ENCODE assay signal across 8 mouse cellular contexts in the genomic region with DNA sequence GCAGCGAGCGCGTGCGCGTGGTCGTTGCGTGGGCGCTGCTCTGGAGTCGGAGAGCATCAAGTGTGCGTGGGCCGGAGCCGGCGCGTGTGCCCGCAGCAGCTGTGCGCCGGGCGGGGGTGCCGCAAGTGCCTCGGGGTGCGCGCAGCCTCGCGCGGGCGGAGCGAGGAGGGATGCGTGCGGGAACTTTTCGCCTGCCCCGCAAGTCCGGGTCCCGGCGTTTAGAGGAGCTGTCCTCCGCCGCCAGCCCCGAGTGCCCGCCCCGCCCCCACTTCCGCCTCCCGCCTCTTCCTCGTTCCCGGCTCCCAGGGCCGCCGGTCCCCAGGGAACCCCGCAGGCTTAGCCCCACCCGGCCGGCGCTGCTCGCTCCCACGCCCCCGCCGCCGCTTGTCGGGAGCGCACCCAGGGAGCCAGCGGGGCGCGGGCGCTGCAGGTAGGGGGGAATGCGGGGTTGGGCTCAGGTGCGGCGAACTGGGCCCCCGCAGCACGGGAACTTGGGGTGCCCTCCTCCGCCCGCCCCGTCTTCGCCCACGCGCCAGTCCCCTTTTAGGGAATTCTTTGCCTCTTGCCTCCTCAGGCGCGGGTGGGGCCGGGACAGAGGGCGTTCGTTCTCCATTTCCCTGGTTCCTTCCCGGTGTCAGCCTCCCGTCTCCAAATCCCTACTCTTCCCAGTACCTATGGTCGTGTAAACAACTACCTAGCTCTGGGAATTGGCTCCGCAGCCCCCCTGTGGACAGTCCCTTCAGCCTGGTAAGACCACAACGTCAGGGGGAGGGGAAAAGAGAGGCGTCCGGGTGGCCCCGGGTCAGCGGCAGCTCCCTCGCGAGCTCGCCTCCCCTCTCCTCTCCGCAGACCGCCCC. TPM values are rescaled to one million over a fixed set of nuclear protein-coding genes. Genes with fewer than 3 reads are reported as not detected.
DNase-seq lines count a peak whose midpoint lies in the region; ATAC-seq and TF ChIP-seq lines count a peak whose summit lies in the region.

No protein-coding gene starts in this region.

- WGBS in embryonic facial prominence, embryonic 14.5 days, result under 1% methylated on average over 26 of the region's 90 CpGs
- WGBS in heart, embryonic 12.5 days, result under 1% methylated on average over 88 of the region's 90 CpGs
- WGBS in kidney, embryonic 16.5 days, result under 1% methylated on average over 77 of the region's 90 CpGs
- whole genome bisulfite sequencing in limb, embryonic 15.5 days, result under 1% methylated on average over 86 of the region's 90 CpGs
- under 1% methylated on average over 80 of the region's 90 CpGs for WGBS in midbrain, embryonic 15.5 days

- H3K4me2 ChIP-seq in embryonic facial prominence, embryonic 14.5 days (ENCODE audit: low read depth, low read length), result peak overlapping the region; percentile 100
- peak overlapping the region; percentile 97 for H3K4me2 ChIP-seq in heart, embryonic 12.5 days
- H3K4me2 ChIP-seq in kidney, embryonic 16.5 days (replicated peaks; ENCODE audit: low read depth, low read length), result peak overlapping the region; percentile 82
- H3K4me2 ChIP-seq in limb, embryonic 15.5 days, result peak overlapping the region; percentile 100
- peak overlapping the region; percentile 99 for H3K4me2 ChIP-seq in midbrain, embryonic 15.5 days

- no peaks in the 10 kb centered on the region for H3K9me3 ChIP-seq in embryonic facial prominence, embryonic 14.5 days (ENCODE audit: control insufficient read depth, low read length)
- no peaks in the 10 kb centered on the region for H3K9me3 ChIP-seq in heart, embryonic 12.5 days (replicated peaks)
- H3K9me3 ChIP-seq in kidney, embryonic 16.5 days (ENCODE audit: low read length), result no peaks in the 10 kb centered on the region
- no peaks in the 10 kb centered on the region for H3K9me3 ChIP-seq in limb, embryonic 15.5 days
- no peaks in the 10 kb centered on the region for H3K9me3 ChIP-seq in midbrain, embryonic 15.5 days

- H3K4me1 ChIP-seq in embryonic facial prominence, embryonic 14.5 days (ENCODE audit: control insufficient read depth, insufficient read depth, low read length), result peaks cover 8% of the 10 kb centered on the region; the same call in 1 of the 2 replicates
- H3K4me1 ChIP-seq in heart, embryonic 12.5 days (replicated peaks), result peaks cover 18% of the 10 kb centered on the region
- peaks cover 18% of the 10 kb centered on the region for H3K4me1 ChIP-seq in kidney, embryonic 16.5 days (ENCODE audit: insufficient read depth, low read length)
- H3K4me1 ChIP-seq in limb, embryonic 15.5 days, result peaks cover 17% of the 10 kb centered on the region
- H3K4me1 ChIP-seq in midbrain, embryonic 15.5 days, result peaks cover 16% of the 10 kb centered on the region

- H3K27ac ChIP-seq in embryonic facial prominence, embryonic 14.5 days (replicated peaks; ENCODE audit: low read depth, low read length), result no peak overlapping the region
- H3K27ac ChIP-seq in heart, embryonic 12.5 days (ENCODE audit: poor library complexity, severe bottlenecking), result peak overlapping the region; percentile 43
- no peak overlapping the region for H3K27ac ChIP-seq in kidney, embryonic 16.5 days (ENCODE audit: low read length)
- H3K27ac ChIP-seq in limb, embryonic 15.5 days, result no peak overlapping the region
- no peak overlapping the region for H3K27ac ChIP-seq in midbrain, embryonic 15.5 days

- H3K79me3 ChIP-seq in C2C12 (ENCODE audit: low read depth), result no peaks in the 10 kb centered on the region

- H3K4me3 ChIP-seq in C2C12 (ENCODE audit: insufficient read depth, poor library complexity, severe bottlenecking), result peak overlapping the region; percentile 43
- peak overlapping the region; percentile 68 for H3K4me3 ChIP-seq in embryonic facial prominence, embryonic 14.5 days (ENCODE audit: low read depth, low read length)
- H3K4me3 ChIP-seq in heart, embryonic 12.5 days, result peak overlapping the region; percentile 79
- H3K4me3 ChIP-seq in kidney, embryonic 16.5 days (ENCODE audit: low read length), result peak overlapping the region; percentile 58
- peak overlapping the region; percentile 67 for H3K4me3 ChIP-seq in limb, embryonic 15.5 days
- peak overlapping the region; percentile 61 for H3K4me3 ChIP-seq in midbrain, embryonic 15.5 days

- peak overlapping the region; percentile 73 for H3K9ac ChIP-seq in embryonic facial prominence, embryonic 14.5 days (ENCODE audit: low read depth, low read length)
- peak overlapping the region; percentile 82 for H3K9ac ChIP-seq in heart, embryonic 12.5 days
- peak overlapping the region; percentile 67 for H3K9ac ChIP-seq in kidney, embryonic 16.5 days (replicated peaks; ENCODE audit: low read length)
- H3K9ac ChIP-seq in limb, embryonic 15.5 days, result peak overlapping the region; percentile 62
- peak overlapping the region; percentile 63 for H3K9ac ChIP-seq in midbrain, embryonic 15.5 days

- no peaks in the 10 kb centered on the region for H3K79me2 ChIP-seq in C2C12 (ENCODE audit: control insufficient read depth, insufficient read depth)

- H3K36me3 ChIP-seq in C2C12 (ENCODE audit: control insufficient read depth, insufficient read depth), result peaks cover 3% of the 10 kb centered on the region
- no peaks in the 10 kb centered on the region for H3K36me3 ChIP-seq in embryonic facial prominence, embryonic 14.5 days (ENCODE audit: control insufficient read depth, insufficient read depth, low read length)
- H3K36me3 ChIP-seq in heart, embryonic 12.5 days, result peaks cover 12% of the 10 kb centered on the region
- peaks cover 6% of the 10 kb centered on the region; the same call in 1 of the 2 replicates for H3K36me3 ChIP-seq in kidney, embryonic 16.5 days (ENCODE audit: insufficient read depth, low read length)
- 0 out of 2 replicates have a peak, but pooled peaks cover 8% of the 10 kb centered on the region for H3K36me3 ChIP-seq in limb, embryonic 15.5 days
- no peaks in the 10 kb centered on the region; the same call in 1 of the 2 replicates for H3K36me3 ChIP-seq in midbrain, embryonic 15.5 days (replicated peaks)

- peak overlapping the region; percentile 60 for H3ac ChIP-seq in C2C12 (ENCODE audit: control insufficient read depth, insufficient read length, low read depth)

- TF ChIP-seq CTCF in C2C12 (IDR thresholded peaks at IDR 0.05; ENCODE audit: control insufficient read depth, insufficient read depth, insufficient read length), result no peak

- DNase-seq in adrenal gland, adult 2 months, result peak; percentile 73
- peak; percentile 40 for DNase-seq in embryonic facial prominence, embryonic 14.5 days (ENCODE audit: low spot score)
- DNase-seq in testis, postnatal 10 days (ENCODE audit: low spot score), result peak; percentile 77

- peak; percentile 58 for ATAC-seq in embryonic facial prominence, embryonic 14.5 days (ENCODE audit: low read depth)
- ATAC-seq in heart, embryonic 12.5 days (ENCODE audit: insufficient number of reproducible peaks, low FRiP score), result peak; percentile 69
- ATAC-seq in kidney, embryonic 16.5 days (ENCODE audit: low FRiP score, low TSS enrichment), result peak; percentile 52
- ATAC-seq in limb, embryonic 15.5 days (ENCODE audit: insufficient number of reproducible peaks, low FRiP score, low TSS enrichment, low read depth), result no peak
- peak; percentile 85 for ATAC-seq in midbrain, embryonic 15.5 days (replicated peaks)

- H3K27me3 ChIP-seq in C2C12 (ENCODE audit: control insufficient read depth, insufficient read depth, insufficient read length), result no peaks in the 10 kb centered on the region
- H3K27me3 ChIP-seq in embryonic facial prominence, embryonic 14.5 days (replicated peaks; ENCODE audit: control insufficient read depth, insufficient read depth, low read length), result peaks cover 25% of the 10 kb centered on the region
- H3K27me3 ChIP-seq in heart, embryonic 12.5 days (replicated peaks), result peaks cover 29% of the 10 kb centered on the region
- peaks cover 4% of the 10 kb centered on the region for H3K27me3 ChIP-seq in kidney, embryonic 16.5 days (ENCODE audit: insufficient read depth, low read length)
- peaks cover 36% of the 10 kb centered on the region for H3K27me3 ChIP-seq in limb, embryonic 15.5 days
- peaks cover 10% of the 10 kb centered on the region for H3K27me3 ChIP-seq in midbrain, embryonic 15.5 days (replicated peaks)

RNA-seq across cellular contexts. Expression of a gene that starts 0.6 kb away (rescaled TPM):
- polyA plus RNA-seq in C2C12 (2012; fragmentation: generic; extraction: Trizol), result 21.2 TPM
- 1 to 10 TPM; 5.5 to 7.0 TPM for total RNA-seq in adrenal gland, adult 2 months (2021)
- polyA plus RNA-seq in adrenal gland, adult 2 months (2012; rRNA removed), result 20.8 and 30.7 TPM in 2 replicates
- 4.1 and 10.5 TPM in 2 replicates for polyA plus RNA-seq in embryonic facial prominence, embryonic 14.5 days (2014; fragmentation: Nextera tagmentation; extraction: Ambion mirVana)
- 7.3 and 11.3 TPM in 2 replicates for polyA plus RNA-seq in heart, embryonic 12.5 days (2016; fragmentation: Nextera tagmentation; extraction: Ambion mirVana)
- polyA plus RNA-seq in kidney, embryonic 16.5 days (2015; fragmentation: Nextera tagmentation; extraction: Ambion mirVana), result 12.6 and 18.2 TPM in 2 replicates
- polyA plus RNA-seq in limb, embryonic 15.5 days (2015; fragmentation: Nextera tagmentation; extraction: Ambion mirVana), result 6.3 and 6.9 TPM in 2 replicates
- polyA plus RNA-seq in midbrain, embryonic 15.5 days (2015; fragmentation: Nextera tagmentation; extraction: Ambion mirVana), result 19.2 and 19.5 TPM in 2 replicates

RNA-seq across cellular contexts. Expression of a gene that starts 10.8 kb away (rescaled TPM):
- polyA plus RNA-seq in C2C12 (2012; fragmentation: generic; extraction: Trizol), result 74.3 TPM
- total RNA-seq in adrenal gland, adult 2 months (2021), result 10 to 100 TPM; 72.7 to 98.8 TPM
- polyA plus RNA-seq in adrenal gland, adult 2 months (2012; rRNA removed), result 216 and 218 TPM in 2 replicates
- 72.9 and 76.9 TPM in 2 replicates for polyA plus RNA-seq in embryonic facial prominence, embryonic 14.5 days (2014; fragmentation: Nextera tagmentation; extraction: Ambion mirVana)
- polyA plus RNA-seq in heart, embryonic 12.5 days (2016; fragmentation: Nextera tagmentation; extraction: Ambion mirVana), result 53.4 and 54.3 TPM in 2 replicates
- polyA plus RNA-seq in kidney, embryonic 16.5 days (2015; fragmentation: Nextera tagmentation; extraction: Ambion mirVana), result 70.7 and 75.8 TPM in 2 replicates
- polyA plus RNA-seq in limb, embryonic 15.5 days (2015; fragmentation: Nextera tagmentation; extraction: Ambion mirVana), result 65.0 and 67.5 TPM in 2 replicates
- 97.7 and 101 TPM in 2 replicates for polyA plus RNA-seq in midbrain, embryonic 15.5 days (2015; fragmentation: Nextera tagmentation; extraction: Ambion mirVana)

RNA-seq across cellular contexts. Expression of a gene that starts 13.0 kb away (rescaled TPM):
- polyA plus RNA-seq in C2C12 (2012; fragmentation: generic; extraction: Trizol), result not detected
- total RNA-seq in adrenal gland, adult 2 months (2021), result not detected
- not detected in 2 replicates for polyA plus RNA-seq in adrenal gland, adult 2 months (2012; rRNA removed)
- not detected in 2 replicates for polyA plus RNA-seq in embryonic facial prominence, embryonic 14.5 days (2014; fragmentation: Nextera tagmentation; extraction: Ambion mirVana)
- polyA plus RNA-seq in heart, embryonic 12.5 days (2016; fragmentation: Nextera tagmentation; extraction: Ambion mirVana), result 0.19 TPM in 1 of 2 replicates, not detected in the other
- polyA plus RNA-seq in kidney, embryonic 16.5 days (2015; fragmentation: Nextera tagmentation; extraction: Ambion mirVana), result not detected in 2 replicates
- not detected in 2 replicates for polyA plus RNA-seq in limb, embryonic 15.5 days (2015; fragmentation: Nextera tagmentation; extraction: Ambion mirVana)
- not detected in 2 replicates for polyA plus RNA-seq in midbrain, embryonic 15.5 days (2015; fragmentation: Nextera tagmentation; extraction: Ambion mirVana)

RNA-seq across cellular contexts. Expression of a gene that starts 25.7 kb away (rescaled TPM):
- polyA plus RNA-seq in C2C12 (2012; fragmentation: generic; extraction: Trizol), result 29.7 TPM
- 1 to 10 TPM; 3.9 to 9.6 TPM for total RNA-seq in adrenal gland, adult 2 months (2021)
- polyA plus RNA-seq in adrenal gland, adult 2 months (2012; rRNA removed), result 9.6 and 18.9 TPM in 2 replicates
- polyA plus RNA-seq in embryonic facial prominence, embryonic 14.5 days (2014; fragmentation: Nextera tagmentation; extraction: Ambion mirVana), result 12.5 and 14.7 TPM in 2 replicates
- polyA plus RNA-seq in heart, embryonic 12.5 days (2016; fragmentation: Nextera tagmentation; extraction: Ambion mirVana), result 11.8 and 16.9 TPM in 2 replicates
- 8.1 and 14.0 TPM in 2 replicates for polyA plus RNA-seq in kidney, embryonic 16.5 days (2015; fragmentation: Nextera tagmentation; extraction: Ambion mirVana)
- 11.0 and 12.2 TPM in 2 replicates for polyA plus RNA-seq in limb, embryonic 15.5 days (2015; fragmentation: Nextera tagmentation; extraction: Ambion mirVana)
- 2.4 and 3.5 TPM in 2 replicates for polyA plus RNA-seq in midbrain, embryonic 15.5 days (2015; fragmentation: Nextera tagmentation; extraction: Ambion mirVana)

RNA-seq across cellular contexts. Expression of a gene that starts 29.7 kb away (rescaled TPM):
- polyA plus RNA-seq in C2C12 (2012; fragmentation: generic; extraction: Trizol), result 49.6 TPM
- total RNA-seq in adrenal gland, adult 2 months (2021), result 10 to 100 TPM; 24.5 to 34.0 TPM
- polyA plus RNA-seq in adrenal gland, adult 2 months (2012; rRNA removed), result 299 and 335 TPM in 2 replicates
- polyA plus RNA-seq in embryonic facial prominence, embryonic 14.5 days (2014; fragmentation: Nextera tagmentation; extraction: Ambion mirVana), result 63.3 and 68.3 TPM in 2 replicates
- 36.4 and 40.3 TPM in 2 replicates for polyA plus RNA-seq in heart, embryonic 12.5 days (2016; fragmentation: Nextera tagmentation; extraction: Ambion mirVana)
- polyA plus RNA-seq in kidney, embryonic 16.5 days (2015; fragmentation: Nextera tagmentation; extraction: Ambion mirVana), result 65.9 and 67.0 TPM in 2 replicates
- 54.5 and 61.2 TPM in 2 replicates for polyA plus RNA-seq in limb, embryonic 15.5 days (2015; fragmentation: Nextera tagmentation; extraction: Ambion mirVana)
- polyA plus RNA-seq in midbrain, embryonic 15.5 days (2015; fragmentation: Nextera tagmentation; extraction: Ambion mirVana), result 87.9 and 90.5 TPM in 2 replicates
